ENCODE assay signal across 10 mouse cellular contexts in the genomic region with DNA sequence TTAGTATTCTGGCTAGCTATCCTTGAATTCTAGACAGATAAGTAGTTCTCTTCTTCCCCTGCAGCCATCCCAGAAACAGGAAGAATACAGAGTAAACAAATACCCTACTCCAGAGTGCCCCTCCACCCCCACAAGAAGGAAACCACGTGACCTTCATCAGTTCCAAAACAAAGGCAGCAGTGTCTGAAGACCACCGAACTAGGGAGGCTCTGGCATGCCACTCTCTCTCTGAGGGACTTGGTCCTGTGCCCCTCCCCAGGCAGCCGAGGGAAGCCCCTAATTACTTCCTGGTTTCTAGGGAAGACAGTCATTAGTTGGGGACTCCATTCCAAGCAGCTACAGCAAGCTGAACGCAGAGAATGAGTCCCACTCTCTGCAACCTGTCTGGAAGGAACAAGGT.
DNase-seq lines count a peak whose midpoint lies in the region; ATAC-seq and TF ChIP-seq lines count a peak whose summit lies in the region.
"Had no signal": no experiment of that assay in that cellular context is flagged by ENCODE, and none has a peak within 500 bp of the region (broad histone marks: within the 10 kb centered on the region; RNA-seq: fewer than 3 reads in every experiment).

No protein-coding gene starts in this region.

- no peak for DNase-seq in stomach, postnatal 0 days (ENCODE audit: low spot score)
- DNase-seq in forebrain, embryonic 14.5 days (ENCODE audit: low spot score), result peak; percentile 63
- DNase-seq in retina, postnatal 1 day, result peak; percentile 95
- no peak for DNase-seq in heart, postnatal 4 days
- DNase-seq in cerebellum, postnatal 25 days, result no peak
- DNase-seq: cerebellum, adult 11 months had no signal

- H3K27ac ChIP-seq in stomach, embryonic 14.5 days (ENCODE audit: low read length), result no peak overlapping the region
- no peak overlapping the region for H3K27ac ChIP-seq in stomach, postnatal 0 days (replicated peaks)
- H3K27ac ChIP-seq in forebrain, embryonic 14.5 days (ENCODE audit: low read depth, low read length), result no peak overlapping the region
- peak overlapping the region; percentile 32 for H3K27ac ChIP-seq in limb, embryonic 12.5 days

- no peak for TF ChIP-seq EP300 in stomach, postnatal 0 days (optimal IDR thresholded peaks at IDR 0.05)

- no peak for TF ChIP-seq CTCF in stomach, postnatal 0 days (IDR thresholded peaks at IDR 0.05; ENCODE audit: low read depth)

- WGBS in stomach, embryonic 14.5 days, result 7% methylated on average over 4 of the region's 4 CpGs
- WGBS in stomach, postnatal 0 days, result 22% methylated on average over 4 of the region's 4 CpGs
- WGBS in forebrain, embryonic 14.5 days, result 2% methylated on average over 4 of the region's 4 CpGs
- WGBS in limb, embryonic 12.5 days, result 9% methylated on average over 4 of the region's 4 CpGs

- no peak overlapping the region for H3K4me3 ChIP-seq in stomach, embryonic 14.5 days (ENCODE audit: low read depth, low read length)
- no peak overlapping the region for H3K4me3 ChIP-seq in stomach, postnatal 0 days (ENCODE audit: low read depth, low read length)
- H3K4me3 ChIP-seq in forebrain, embryonic 14.5 days (ENCODE audit: low read depth, low read length), result no peak overlapping the region
- no peak overlapping the region for H3K4me3 ChIP-seq in limb, embryonic 12.5 days (replicated peaks)
- H3K4me3 ChIP-seq: heart, embryonic 12.5 days had no signal

- no peaks in the 10 kb centered on the region; the same call in 1 of the 2 replicates for H3K9me3 ChIP-seq in stomach, embryonic 14.5 days (ENCODE audit: control insufficient read depth, low read depth, low read length)
- H3K9me3 ChIP-seq in stomach, postnatal 0 days (ENCODE audit: control insufficient read depth, low read length), result no peaks in the 10 kb centered on the region
- no peaks in the 10 kb centered on the region for H3K9me3 ChIP-seq in forebrain, embryonic 14.5 days (replicated peaks; ENCODE audit: control insufficient read depth, low read length)
- H3K9me3 ChIP-seq in limb, embryonic 12.5 days, result 0 out of 2 replicates have a peak, but pooled peaks cover 5% of the 10 kb centered on the region
- H3K9me3 ChIP-seq: heart, embryonic 12.5 days had no signal

- H3K36me3 ChIP-seq in stomach, embryonic 14.5 days (ENCODE audit: control insufficient read depth, insufficient read depth, low read length), result no peaks in the 10 kb centered on the region
- H3K36me3 ChIP-seq in stomach, postnatal 0 days (ENCODE audit: control insufficient read depth, insufficient read depth, low read length), result no peaks in the 10 kb centered on the region
- H3K36me3 ChIP-seq in forebrain, embryonic 14.5 days (ENCODE audit: control insufficient read depth, insufficient read depth, low read length), result no peaks in the 10 kb centered on the region
- H3K36me3 ChIP-seq in limb, embryonic 12.5 days, result no peaks in the 10 kb centered on the region
- H3K36me3 ChIP-seq: heart, embryonic 12.5 days had no signal

- no peaks in the 10 kb centered on the region for H3K4me1 ChIP-seq in stomach, embryonic 14.5 days (ENCODE audit: control insufficient read depth, insufficient read depth, low read length)
- no peaks in the 10 kb centered on the region for H3K4me1 ChIP-seq in stomach, postnatal 0 days (replicated peaks; ENCODE audit: control insufficient read depth, insufficient read depth)
- peaks cover 17% of the 10 kb centered on the region for H3K4me1 ChIP-seq in forebrain, embryonic 14.5 days (ENCODE audit: control insufficient read depth, insufficient read depth, low read length)
- H3K4me1 ChIP-seq in limb, embryonic 12.5 days (replicated peaks), result peaks cover 58% of the 10 kb centered on the region

- no peak overlapping the region for H3K9ac ChIP-seq in stomach, embryonic 14.5 days (replicated peaks; ENCODE audit: low read depth, low read length)
- no peak overlapping the region for H3K9ac ChIP-seq in stomach, postnatal 0 days (ENCODE audit: low read length)
- H3K9ac ChIP-seq in forebrain, embryonic 14.5 days (ENCODE audit: low read length), result no peak overlapping the region
- H3K9ac ChIP-seq in limb, embryonic 12.5 days (replicated peaks), result no peak overlapping the region
- H3K9ac ChIP-seq: heart, embryonic 12.5 days had no signal

- no peak overlapping the region for H3K4me2 ChIP-seq in stomach, embryonic 14.5 days (replicated peaks; ENCODE audit: low read depth, low read length)
- no peak overlapping the region for H3K4me2 ChIP-seq in stomach, postnatal 0 days (replicated peaks; ENCODE audit: low read depth)
- peak overlapping the region; percentile 2; the same call in 1 of the 2 replicates for H3K4me2 ChIP-seq in forebrain, embryonic 14.5 days (ENCODE audit: low read length)
- H3K4me2 ChIP-seq in limb, embryonic 12.5 days, result 0 out of 2 replicates have a peak overlapping the region, but pooled peaks have one; percentile 4
- H3K4me2 ChIP-seq: heart, embryonic 12.5 days had no signal

- peak; percentile 46; the same call in 1 of the 2 replicates for ATAC-seq in stomach, embryonic 14.5 days (ENCODE audit: insufficient number of reproducible peaks, insufficient read depth, low FRiP score, low read depth)
- no peak for ATAC-seq in stomach, postnatal 0 days (ENCODE audit: low FRiP score, low TSS enrichment)
- ATAC-seq in forebrain, embryonic 14.5 days, result peak; percentile 66
- no peak for ATAC-seq in limb, embryonic 12.5 days (ENCODE audit: insufficient number of reproducible peaks, insufficient read depth, low FRiP score, low TSS enrichment, low read depth)
- no peak for ATAC-seq in megakaryocyte progenitor cell, adult 5-6 weeks (replicated peaks; ENCODE audit: poor library complexity)

- no peaks in the 10 kb centered on the region for H3K27me3 ChIP-seq in stomach, embryonic 14.5 days (ENCODE audit: control insufficient read depth, insufficient read depth, low read length)
- H3K27me3 ChIP-seq in stomach, postnatal 0 days (ENCODE audit: control insufficient read depth, insufficient read depth, low read length), result no peaks in the 10 kb centered on the region
- H3K27me3 ChIP-seq in forebrain, embryonic 14.5 days (replicated peaks; ENCODE audit: control insufficient read depth, insufficient read depth, low read length), result no peaks in the 10 kb centered on the region
- no peaks in the 10 kb centered on the region for H3K27me3 ChIP-seq in limb, embryonic 12.5 days
- H3K27me3 ChIP-seq: heart, embryonic 12.5 days had no signal

Comparison
In these comparisons a context has a peak if more than half of its experiments do, and no peak if none do; other contexts are left out.
1. ATAC-seq: peak in stomach, embryonic 14.5 days (single experiment) and forebrain, embryonic 14.5 days (single experiment); none in stomach, postnatal 0 days (single experiment), limb, embryonic 12.5 days (single experiment) and megakaryocyte progenitor cell, adult 5-6 weeks (single experiment).
2. H3K4me2 ChIP-seq: peak in forebrain, embryonic 14.5 days (single experiment) and limb, embryonic 12.5 days (single experiment); none in stomach, embryonic 14.5 days (single experiment) and stomach, postnatal 0 days (single experiment).
3. DNase-seq: peak in forebrain, embryonic 14.5 days (single experiment) and retina, postnatal 1 day (single experiment); none in stomach, postnatal 0 days (single experiment), heart, postnatal 4 days (single experiment) and cerebellum, postnatal 25 days (0 of 2).